Comparison of ENCODE assay signal across 8 mouse cellular contexts in the genomic region with DNA sequence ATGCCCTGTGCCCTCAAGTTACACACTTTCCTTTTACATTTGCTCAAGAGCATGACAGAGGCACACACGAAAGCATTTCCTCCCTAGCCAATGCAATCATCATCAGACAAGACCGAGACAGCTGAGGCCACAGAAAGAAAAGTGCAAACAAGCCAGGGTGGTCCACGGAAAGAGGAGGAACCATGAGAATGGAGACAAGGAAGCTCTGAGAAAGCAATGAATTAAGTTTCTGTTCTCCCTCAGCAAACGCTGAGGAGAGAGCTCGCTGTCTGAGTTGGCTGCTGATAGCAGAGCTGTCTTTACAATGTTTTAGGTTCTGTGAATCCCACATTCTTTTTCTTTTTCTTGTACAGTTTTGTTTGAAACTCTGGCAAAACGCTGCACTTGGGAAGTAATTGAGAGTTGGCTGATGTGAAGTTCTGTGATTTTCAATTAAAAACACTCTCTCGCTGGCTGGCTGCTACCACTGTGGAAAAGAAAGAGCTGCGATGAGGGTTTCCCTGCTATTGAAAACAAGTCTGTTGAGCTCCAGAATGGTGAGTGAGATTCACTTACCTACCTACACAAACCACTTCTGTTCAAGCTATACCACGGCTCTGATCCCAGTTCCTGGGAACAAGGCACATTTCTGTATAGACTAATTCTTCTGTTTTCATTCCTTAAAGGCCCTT.
DNase-seq lines count a peak whose midpoint lies in the region; ATAC-seq and TF ChIP-seq lines count a peak whose summit lies in the region.

No protein-coding gene starts in this region.

- TF ChIP-seq CTCF in midbrain, postnatal 0 days (IDR thresholded peaks at IDR 0.05) = no peak

- no peak overlapping the region; the same call in 1 of the 2 replicates for H3K9ac ChIP-seq in embryonic facial prominence, embryonic 12.5 days
- no peak overlapping the region for H3K9ac ChIP-seq in hindbrain, embryonic 14.5 days
- H3K9ac ChIP-seq in midbrain, postnatal 0 days (replicated peaks; ENCODE audit: low read length, poor library complexity, severe bottlenecking) = no peak overlapping the region

- no peaks in the 10 kb centered on the region for H3K9me3 ChIP-seq in embryonic facial prominence, embryonic 12.5 days
- no peaks in the 10 kb centered on the region for H3K9me3 ChIP-seq in hindbrain, embryonic 14.5 days (ENCODE audit: control insufficient read depth, low read length)
- H3K9me3 ChIP-seq in midbrain, postnatal 0 days (ENCODE audit: low read length) = no peaks in the 10 kb centered on the region

- DNase-seq in layer of hippocampus, postnatal 10 days (ENCODE audit: low spot score in 2 of 2) = peak; percentile 13 to 32
- no peak for DNase-seq in layer of hippocampus, postnatal 25 days (ENCODE audit: extremely low spot score in 1 of 2, low spot score in 1 of 2)
- no peak for DNase-seq in hindbrain, embryonic 14.5 days (ENCODE audit: low spot score)
- DNase-seq in midbrain, postnatal 0 days (ENCODE audit: low spot score) = peak; percentile 45
- DNase-seq in spleen, postnatal 4 days (ENCODE audit: low spot score in 2 of 2) = no peak
- no peak for DNase-seq in adrenal gland, postnatal 4 days (ENCODE audit: low spot score in 2 of 2)

- peaks cover 60% of the 10 kb centered on the region for H3K4me1 ChIP-seq in embryonic facial prominence, embryonic 12.5 days
- peaks cover 21% of the 10 kb centered on the region; the same call in 1 of the 2 replicates for H3K4me1 ChIP-seq in hindbrain, embryonic 14.5 days (replicated peaks; ENCODE audit: control insufficient read depth, insufficient read depth, low read length)
- 0 out of 2 replicates have a peak, but pooled peaks cover 3% of the 10 kb centered on the region for H3K4me1 ChIP-seq in midbrain, postnatal 0 days (ENCODE audit: insufficient read depth, low read length)

- peak overlapping the region; percentile 83 for H3K27ac ChIP-seq in embryonic facial prominence, embryonic 12.5 days
- peak overlapping the region; percentile 40; the same call in 1 of the 2 replicates for H3K27ac ChIP-seq in hindbrain, embryonic 14.5 days
- 0 out of 2 replicates have a peak overlapping the region, but pooled peaks have one; percentile 47 for H3K27ac ChIP-seq in midbrain, postnatal 0 days (ENCODE audit: low read depth, low read length)

- H3K36me3 ChIP-seq in embryonic facial prominence, embryonic 12.5 days = no peaks in the 10 kb centered on the region
- H3K36me3 ChIP-seq in hindbrain, embryonic 14.5 days (replicated peaks; ENCODE audit: control insufficient read depth, insufficient read depth) = no peaks in the 10 kb centered on the region
- H3K36me3 ChIP-seq in midbrain, postnatal 0 days (ENCODE audit: insufficient read depth, low read length) = no peaks in the 10 kb centered on the region

- no peaks in the 10 kb centered on the region for H3K27me3 ChIP-seq in embryonic facial prominence, embryonic 12.5 days
- no peaks in the 10 kb centered on the region for H3K27me3 ChIP-seq in hindbrain, embryonic 14.5 days (ENCODE audit: control insufficient read depth, insufficient read depth, low read length)
- no peaks in the 10 kb centered on the region for H3K27me3 ChIP-seq in midbrain, postnatal 0 days (ENCODE audit: insufficient read depth, low read length)

- no peak for ATAC-seq in embryonic facial prominence, embryonic 12.5 days (ENCODE audit: insufficient number of reproducible peaks, insufficient read depth, low FRiP score, low TSS enrichment)
- no peak for ATAC-seq in hindbrain, embryonic 14.5 days (ENCODE audit: low FRiP score)
- ATAC-seq in midbrain, postnatal 0 days (ENCODE audit: low FRiP score) = no peak
- no peak for ATAC-seq in inflammation-experienced regulatory T-cells, adult 6 months

- no peak overlapping the region for H3K4me3 ChIP-seq in embryonic facial prominence, embryonic 12.5 days
- no peak overlapping the region for H3K4me3 ChIP-seq in hindbrain, embryonic 14.5 days (replicated peaks; ENCODE audit: low read length)
- H3K4me3 ChIP-seq in midbrain, postnatal 0 days (ENCODE audit: low read depth, low read length) = no peak overlapping the region

- WGBS in embryonic facial prominence, embryonic 12.5 days = 15% methylated on average over 9 of the region's 9 CpGs
- WGBS in hindbrain, embryonic 14.5 days = 28% methylated on average over 9 of the region's 9 CpGs
- 40% methylated on average over 9 of the region's 9 CpGs for WGBS in midbrain, postnatal 0 days

- H3K4me2 ChIP-seq in embryonic facial prominence, embryonic 12.5 days (replicated peaks) = peak overlapping the region; percentile 37
- peak overlapping the region; percentile 27 for H3K4me2 ChIP-seq in hindbrain, embryonic 14.5 days (replicated peaks)
- peak overlapping the region; percentile 10; the same call in 1 of the 2 replicates for H3K4me2 ChIP-seq in midbrain, postnatal 0 days (ENCODE audit: low read depth, low read length, poor library complexity, severe bottlenecking)

Comparison
In these comparisons a context has a peak if more than half of its experiments do, and no peak if none do; other contexts are left out.
1. DNase-seq: peak in layer of hippocampus, postnatal 10 days (2 of 2) and midbrain, postnatal 0 days (single experiment); none in layer of hippocampus, postnatal 25 days (0 of 2), hindbrain, embryonic 14.5 days (single experiment), spleen, postnatal 4 days (0 of 2) and adrenal gland, postnatal 4 days (0 of 2).
2. Peak in every context shown above with its lines, with median percentiles within 50 percentile points of each other: H3K27ac ChIP-seq and H3K4me2 ChIP-seq.